ENCODE assay signal across 8 mouse cellular contexts in genomic region chr11:33147572-33148337, GRCm38 (mm10). TPM values are rescaled to one million over a fixed set of nuclear protein-coding genes. Genes with fewer than 3 reads are reported as not detected.
DNase-seq lines count a peak whose midpoint lies in the region; ATAC-seq lines count a peak whose summit lies in the region.

No protein-coding gene starts in this region.

- H3K9me3 ChIP-seq in forebrain, embryonic 15.5 days, result no peaks in the 10 kb centered on the region
- no peaks in the 10 kb centered on the region for H3K9me3 ChIP-seq in hindbrain, embryonic 11.5 days (ENCODE audit: control insufficient read depth, low read length)
- H3K9me3 ChIP-seq in limb, embryonic 15.5 days, result no peaks in the 10 kb centered on the region
- H3K9me3 ChIP-seq in midbrain, embryonic 13.5 days, result no peaks in the 10 kb centered on the region
- H3K9me3 ChIP-seq in stomach, embryonic 15.5 days, result no peaks in the 10 kb centered on the region

- H3K9ac ChIP-seq in forebrain, embryonic 15.5 days (replicated peaks), result peak overlapping the region; percentile 60
- peak overlapping the region; percentile 73 for H3K9ac ChIP-seq in hindbrain, embryonic 11.5 days (ENCODE audit: low read depth, low read length)
- H3K9ac ChIP-seq in limb, embryonic 15.5 days, result peak overlapping the region; percentile 52
- peak overlapping the region; percentile 81 for H3K9ac ChIP-seq in midbrain, embryonic 13.5 days (replicated peaks)
- peak overlapping the region; percentile 25; the same call in 1 of the 2 replicates for H3K9ac ChIP-seq in stomach, embryonic 15.5 days

- H3K4me2 ChIP-seq in forebrain, embryonic 15.5 days (replicated peaks), result peak overlapping the region; percentile 76
- H3K4me2 ChIP-seq in hindbrain, embryonic 11.5 days (replicated peaks; ENCODE audit: low read depth, low read length), result peak overlapping the region; percentile 95
- peak overlapping the region; percentile 95 for H3K4me2 ChIP-seq in limb, embryonic 15.5 days
- peak overlapping the region; percentile 77 for H3K4me2 ChIP-seq in midbrain, embryonic 13.5 days (replicated peaks)
- peak overlapping the region; percentile 97 for H3K4me2 ChIP-seq in stomach, embryonic 15.5 days

- under 1% methylated on average over 82 of the region's 85 CpGs for WGBS in forebrain, embryonic 15.5 days
- 1% methylated on average over 39 of the region's 85 CpGs for WGBS in hindbrain, embryonic 11.5 days
- WGBS in limb, embryonic 15.5 days, result under 1% methylated on average over 72 of the region's 85 CpGs
- 1% methylated on average over 59 of the region's 85 CpGs for WGBS in midbrain, embryonic 13.5 days
- WGBS in stomach, embryonic 15.5 days, result under 1% methylated on average over 73 of the region's 85 CpGs

- peaks cover 11% of the 10 kb centered on the region; the same call in 1 of the 2 replicates for H3K27me3 ChIP-seq in forebrain, embryonic 15.5 days
- peaks cover 17% of the 10 kb centered on the region for H3K27me3 ChIP-seq in hindbrain, embryonic 11.5 days (ENCODE audit: control insufficient read depth, insufficient read depth, low read length)
- peaks cover 18% of the 10 kb centered on the region for H3K27me3 ChIP-seq in limb, embryonic 15.5 days
- peaks cover 37% of the 10 kb centered on the region for H3K27me3 ChIP-seq in midbrain, embryonic 13.5 days
- peaks cover 28% of the 10 kb centered on the region; the same call in 1 of the 2 replicates for H3K27me3 ChIP-seq in stomach, embryonic 15.5 days (replicated peaks)

- peaks cover 38% of the 10 kb centered on the region for H3K4me1 ChIP-seq in forebrain, embryonic 15.5 days
- peaks cover 16% of the 10 kb centered on the region for H3K4me1 ChIP-seq in hindbrain, embryonic 11.5 days (replicated peaks; ENCODE audit: control insufficient read depth, insufficient read depth, low read length)
- H3K4me1 ChIP-seq in limb, embryonic 15.5 days, result peaks cover 53% of the 10 kb centered on the region
- H3K4me1 ChIP-seq in midbrain, embryonic 13.5 days (replicated peaks), result peaks cover 46% of the 10 kb centered on the region
- H3K4me1 ChIP-seq in stomach, embryonic 15.5 days, result peaks cover 29% of the 10 kb centered on the region

- peak; percentile 61 for ATAC-seq in forebrain, embryonic 15.5 days (replicated peaks)
- ATAC-seq in hindbrain, embryonic 11.5 days (ENCODE audit: low FRiP score), result peak; percentile 77
- peak; percentile 61 for ATAC-seq in limb, embryonic 15.5 days (ENCODE audit: insufficient number of reproducible peaks, low FRiP score, low TSS enrichment, low read depth)
- peak; percentile 73 for ATAC-seq in midbrain, embryonic 13.5 days
- peak; percentile 63 for ATAC-seq in stomach, embryonic 15.5 days (ENCODE audit: insufficient read depth, low FRiP score, low read depth)

- peaks cover 30% of the 10 kb centered on the region for H3K36me3 ChIP-seq in forebrain, embryonic 15.5 days
- H3K36me3 ChIP-seq in hindbrain, embryonic 11.5 days (ENCODE audit: control insufficient read depth, insufficient read depth, low read length), result 0 out of 2 replicates have a peak, but pooled peaks cover 2% of the 10 kb centered on the region
- peaks cover 31% of the 10 kb centered on the region for H3K36me3 ChIP-seq in limb, embryonic 15.5 days
- H3K36me3 ChIP-seq in midbrain, embryonic 13.5 days, result peaks cover 29% of the 10 kb centered on the region
- H3K36me3 ChIP-seq in stomach, embryonic 15.5 days, result peaks cover 10% of the 10 kb centered on the region; the same call in 1 of the 2 replicates

- peak overlapping the region; percentile 62 for H3K4me3 ChIP-seq in forebrain, embryonic 15.5 days
- H3K4me3 ChIP-seq in hindbrain, embryonic 11.5 days (ENCODE audit: low read depth, low read length), result peak overlapping the region; percentile 64
- peak overlapping the region; percentile 67 for H3K4me3 ChIP-seq in limb, embryonic 15.5 days
- peak overlapping the region; percentile 64 for H3K4me3 ChIP-seq in midbrain, embryonic 13.5 days (replicated peaks)
- peak overlapping the region; percentile 55 for H3K4me3 ChIP-seq in stomach, embryonic 15.5 days (replicated peaks)

- DNase-seq in CD4-positive, CD25-positive, alpha-beta regulatory T cell, adult 2 months (ENCODE audit: low read depth, low spot score), result peak; percentile 64
- peak; percentile 76 for DNase-seq in adrenal gland, adult 2 months
- DNase-seq in hindbrain, embryonic 11.5 days (ENCODE audit: low spot score), result peak; percentile 79
- DNase-seq in cerebellum, adult 8-10 months, result no peak

- peak overlapping the region; percentile 67 for H3K27ac ChIP-seq in forebrain, embryonic 15.5 days (replicated peaks)
- peak overlapping the region; percentile 79 for H3K27ac ChIP-seq in hindbrain, embryonic 11.5 days (ENCODE audit: low read depth, low read length)
- H3K27ac ChIP-seq in limb, embryonic 15.5 days, result peak overlapping the region; percentile 89
- H3K27ac ChIP-seq in midbrain, embryonic 13.5 days, result peak overlapping the region; percentile 74
- H3K27ac ChIP-seq in stomach, embryonic 15.5 days, result peak overlapping the region; percentile 18; the same call in 1 of the 2 replicates

RNA-seq across cellular contexts. Expression of gene Fgf18, which starts 0.6 kb away (rescaled TPM):
- total RNA-seq in adrenal gland, adult 2 months (2021), result 1 to 10 TPM; 2.4 to 2.5 TPM
- polyA plus RNA-seq in adrenal gland, adult 2 months (2012; rRNA removed), result 0.36 and 0.87 TPM in 2 replicates
- polyA plus RNA-seq in forebrain, embryonic 15.5 days (2015; fragmentation: Nextera tagmentation; extraction: Ambion mirVana), result 3.0 and 4.3 TPM in 2 replicates
- polyA plus RNA-seq in hindbrain, embryonic 11.5 days (2014; fragmentation: Nextera tagmentation; extraction: Ambion mirVana), result 6.4 and 8.1 TPM in 2 replicates
- 14.5 and 18.4 TPM in 2 replicates for polyA plus RNA-seq in limb, embryonic 15.5 days (2015; fragmentation: Nextera tagmentation; extraction: Ambion mirVana)
- 3.5 and 3.6 TPM in 2 replicates for polyA plus RNA-seq in midbrain, embryonic 13.5 days (2015; fragmentation: Nextera tagmentation; extraction: Ambion mirVana)
- polyA plus RNA-seq in stomach, embryonic 15.5 days (2015; fragmentation: Nextera tagmentation; extraction: Ambion mirVana), result 3.7 and 4.1 TPM in 2 replicates

RNA-seq across cellular contexts. Expression of gene Npm1, which starts 15.3 kb away (rescaled TPM):
- 100 to 1,000 TPM; 276 to 325 TPM for total RNA-seq in adrenal gland, adult 2 months (2021)
- polyA plus RNA-seq in adrenal gland, adult 2 months (2012; rRNA removed), result 6.8 and 9.0 TPM in 2 replicates
- 492 and 513 TPM in 2 replicates for polyA plus RNA-seq in forebrain, embryonic 15.5 days (2015; fragmentation: Nextera tagmentation; extraction: Ambion mirVana)
- polyA plus RNA-seq in hindbrain, embryonic 11.5 days (2014; fragmentation: Nextera tagmentation; extraction: Ambion mirVana), result 962 and 974 TPM in 2 replicates
- polyA plus RNA-seq in limb, embryonic 15.5 days (2015; fragmentation: Nextera tagmentation; extraction: Ambion mirVana), result 706 and 898 TPM in 2 replicates
- 592 and 605 TPM in 2 replicates for polyA plus RNA-seq in midbrain, embryonic 13.5 days (2015; fragmentation: Nextera tagmentation; extraction: Ambion mirVana)
- 849 and 936 TPM in 2 replicates for polyA plus RNA-seq in stomach, embryonic 15.5 days (2015; fragmentation: Nextera tagmentation; extraction: Ambion mirVana)

RNA-seq across cellular contexts. Expression of gene Tlx3, which starts 55.6 kb away (rescaled TPM):
- total RNA-seq in adrenal gland, adult 2 months (2021), result under 1 TPM in 1 of 2 experiments, not detected in 1; 0.38 TPM
- polyA plus RNA-seq in adrenal gland, adult 2 months (2012; rRNA removed), result 0.23 and 0.51 TPM in 2 replicates
- polyA plus RNA-seq in forebrain, embryonic 15.5 days (2015; fragmentation: Nextera tagmentation; extraction: Ambion mirVana), result 0.18 TPM in 1 of 2 replicates, not detected in the other
- polyA plus RNA-seq in hindbrain, embryonic 11.5 days (2014; fragmentation: Nextera tagmentation; extraction: Ambion mirVana), result 12.9 and 19.0 TPM in 2 replicates
- polyA plus RNA-seq in limb, embryonic 15.5 days (2015; fragmentation: Nextera tagmentation; extraction: Ambion mirVana), result not detected in 2 replicates
- polyA plus RNA-seq in midbrain, embryonic 13.5 days (2015; fragmentation: Nextera tagmentation; extraction: Ambion mirVana), result 1.3 and 1.8 TPM in 2 replicates
- 0.08 TPM in 1 of 2 replicates, not detected in the other for polyA plus RNA-seq in stomach, embryonic 15.5 days (2015; fragmentation: Nextera tagmentation; extraction: Ambion mirVana)

Comparison
In these comparisons a context has a peak if more than half of its experiments do, and no peak if none do; other contexts are left out.
1. H3K27ac ChIP-seq: peak in every context shown above with its lines; median percentile 89 in limb, embryonic 15.5 days; 79 in hindbrain, embryonic 11.5 days; 74 in midbrain, embryonic 13.5 days; 67 in forebrain, embryonic 15.5 days; 18 in stomach, embryonic 15.5 days.
2. H3K9ac ChIP-seq: peak in every context shown above with its lines; median percentile 81 in midbrain, embryonic 13.5 days; 73 in hindbrain, embryonic 11.5 days; 60 in forebrain, embryonic 15.5 days; 52 in limb, embryonic 15.5 days; 25 in stomach, embryonic 15.5 days.
3. RNA of gene Npm1, which starts 15.3 kb away (polyA plus RNA-seq): 962 to 974 TPM in hindbrain, embryonic 11.5 days, 706 to 898 TPM in limb, embryonic 15.5 days, 849 to 936 TPM in stomach, embryonic 15.5 days, 592 to 605 TPM in midbrain, embryonic 13.5 days and 492 to 513 TPM in forebrain, embryonic 15.5 days; 6.8 to 9.0 TPM in adrenal gland, adult 2 months; every median in the first group is over 10 times any median in the second.
4. Peak in every context shown above with its lines, with median percentiles within 50 percentile points of each other: ATAC-seq, H3K4me2 ChIP-seq and H3K4me3 ChIP-seq.